Mouse (Mus musculus) brown adipose tissue, adult 24 weeks (tissue): Measurements from ENCODE around the gene Rad51b. TPM values are rescaled to one million over a fixed set of nuclear protein-coding genes. Genes with fewer than 3 reads are reported as not detected.

Experiments used
- H3K27ac ChIP-seq: fragments of 200-500 bp; replicated peaks from 2 replicates; pipeline ENCODE4 v1.5.1; 2012; ENCODE audit warnings: low read depth, mild to moderate bottlenecking, low read length
- H3K4me1 ChIP-seq: fragments of 200-500 bp; 2 replicates; pipeline ENCODE4 v1.6.1; 2012; ENCODE audit warnings: low read length, mixed read lengths; ENCODE audit not compliant: control insufficient read depth, insufficient read depth, insufficient read length
- H3K4me3 ChIP-seq: fragments of 200-500 bp; 2 replicates; pipeline ENCODE4 v1.5.1; 2012; ENCODE audit warnings: low read depth, mild to moderate bottlenecking, low read length, moderate library complexity; ENCODE audit not compliant: insufficient read depth
- polyA plus RNA-seq: library from polyadenylated mRNA; stranded (reverse); fragments of >200 nt; gene quantifications from 2 replicates; pipeline ENCODE4 v1.2.4, GENCODE M21; 2012; ENCODE audit not compliant: missing spikeins, insufficient read depth, insufficient read length

The Rad51b gene
- polyA plus RNA-seq, 1 experiment, result 0.75 TPM

DNA sequence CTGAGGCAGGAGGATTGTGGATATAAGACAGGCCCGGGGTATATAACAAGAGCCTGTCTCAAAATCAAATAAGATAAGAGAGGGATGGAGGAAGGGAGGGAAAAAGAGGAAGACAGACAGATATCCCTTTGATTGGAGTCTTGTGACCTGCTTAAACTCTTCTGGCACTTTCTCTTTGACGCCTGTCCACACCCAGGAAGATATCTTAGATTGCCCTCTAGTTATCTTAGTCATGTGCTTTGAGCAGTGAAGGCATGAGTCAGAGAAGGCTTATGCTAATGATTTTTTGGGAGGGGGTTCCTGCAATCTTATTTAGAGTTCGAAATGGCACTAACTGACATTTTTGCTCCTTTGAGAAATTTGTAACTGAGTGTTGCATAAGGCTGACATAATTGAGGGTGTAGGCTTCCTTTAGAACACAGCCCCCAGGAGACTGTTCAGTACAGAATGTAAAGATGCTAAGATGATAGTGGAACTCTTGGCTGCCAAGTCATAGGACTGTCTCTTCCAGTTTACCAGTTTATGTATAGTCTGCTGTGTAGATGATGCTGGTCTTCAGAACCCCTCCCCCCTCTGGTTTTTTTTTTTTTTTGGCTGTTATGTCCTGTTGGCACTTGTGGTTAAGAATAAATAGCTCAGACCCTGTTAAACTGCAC, 55.1 kb downstream of the Rad51b start:
- H3K4me3 ChIP-seq, result no peak overlapping the region
- peaks cover 15% of the 10 kb centered on the region for H3K4me1 ChIP-seq
- no peak overlapping the region for H3K27ac ChIP-seq

GRCm38 (mm10) chr12:79352742-79353114, 55.6 kb downstream of the Rad51b start:
- Histone ChIP-seq H3K4me3 (no peak overlapping the region), H3K27ac (no peak overlapping the region), H3K4me1 (peaks cover 15% of the 10 kb centered on the region)

DNA sequence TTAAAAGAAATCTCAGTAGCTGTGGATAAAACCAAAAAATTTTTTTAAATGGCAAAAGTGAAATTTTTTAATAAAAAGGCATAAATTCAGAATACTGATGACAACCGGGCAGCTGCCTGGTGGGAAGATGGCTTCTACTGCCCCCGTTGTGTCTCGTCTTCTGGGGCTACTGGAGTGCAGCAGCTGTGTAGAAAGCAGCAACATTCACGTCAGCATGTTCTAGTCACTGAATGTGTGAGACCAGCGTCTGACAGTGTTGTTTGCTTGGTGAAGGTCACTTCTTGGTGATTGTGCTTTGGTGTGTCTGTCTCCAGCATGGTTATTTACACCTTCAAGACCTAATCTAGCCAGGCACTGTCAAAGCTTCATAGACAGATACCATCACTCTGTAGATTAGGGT, 56.3 kb downstream of the Rad51b start:
- Histone ChIP-seq H3K4me3 (no peak overlapping the region), H3K4me1 (peaks cover 15% of the 10 kb centered on the region), H3K27ac (no peak overlapping the region)

DNA sequence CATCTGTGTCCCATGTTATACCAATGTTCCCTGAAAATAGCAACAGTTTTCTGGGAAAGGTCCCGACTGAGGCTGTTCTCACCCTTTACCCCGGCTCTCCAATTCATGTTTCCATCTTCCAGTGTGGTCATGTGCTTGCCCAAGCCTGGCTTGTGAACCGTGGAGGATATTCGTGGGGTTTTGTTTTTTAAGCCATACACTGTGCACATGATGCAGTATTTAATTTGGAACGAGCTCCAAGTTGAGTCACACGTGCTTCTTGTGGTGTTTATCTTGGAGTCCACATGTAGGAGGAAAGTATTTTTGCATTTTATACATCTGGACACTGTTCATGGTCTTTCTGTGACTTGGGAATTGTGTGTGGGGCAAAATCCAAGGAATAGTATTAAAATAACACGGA, 57.5 kb downstream of the Rad51b start:
- no peak overlapping the region for H3K27ac ChIP-seq
- H3K4me1 ChIP-seq, result peaks cover 15% of the 10 kb centered on the region
- H3K4me3 ChIP-seq, result no peak overlapping the region

DNA sequence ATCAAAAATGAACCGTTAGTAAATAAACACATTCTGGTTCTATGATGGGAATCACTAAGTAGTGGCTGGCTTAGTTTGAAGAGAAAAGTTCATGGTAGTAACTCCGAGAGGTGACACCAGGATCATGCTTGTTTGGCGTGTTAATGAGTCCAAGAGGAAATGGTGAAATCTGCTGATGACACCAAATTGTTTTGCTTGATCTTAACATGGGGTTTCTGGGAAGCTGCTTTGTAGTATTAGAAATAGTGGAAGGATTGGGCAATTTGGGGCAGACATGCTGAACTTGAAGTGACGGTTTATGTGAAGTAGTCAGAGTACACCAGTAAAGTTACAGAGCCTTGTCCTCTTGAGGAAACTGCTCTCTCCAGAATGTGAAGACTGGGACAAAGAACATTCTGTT, 59.1 kb downstream of the Rad51b start:
- Histone ChIP-seq H3K4me3 (no peak overlapping the region), H3K27ac (no peak overlapping the region), H3K4me1 (peaks cover 15% of the 10 kb centered on the region)

DNA sequence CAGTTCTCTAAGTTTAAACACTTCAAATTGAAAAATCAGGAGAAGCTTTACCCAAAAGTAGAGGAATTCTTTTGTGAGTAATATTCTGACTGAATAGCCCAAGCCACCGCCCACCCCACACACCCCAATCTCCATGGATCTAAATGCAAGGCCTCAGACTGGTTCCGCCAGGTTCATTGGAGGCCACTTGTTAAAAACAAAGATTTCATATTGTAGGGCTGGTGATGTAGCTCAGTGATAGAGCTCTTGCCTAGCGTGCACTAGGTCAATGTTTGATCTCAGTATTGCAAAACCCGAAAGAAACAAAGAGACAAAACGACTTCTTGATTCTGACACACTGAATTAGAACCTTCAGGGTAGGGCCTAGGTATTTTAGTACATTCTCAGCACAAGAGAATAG, 60.5 kb downstream of the Rad51b start:
- Histone ChIP-seq H3K4me3 (no peak overlapping the region), H3K27ac (no peak overlapping the region)

GRCm38 (mm10) chr12:79358613-79359218, 61.6 kb downstream of the Rad51b start:
- Histone ChIP-seq H3K4me3 (no peak overlapping the region), H3K27ac (no peak overlapping the region), H3K4me1 (peaks cover 6% of the 10 kb centered on the region; the same call in 1 of the 2 replicates)

More for the DNA sequence above, 60.5 kb downstream of the Rad51b start:
- H3K4me1 ChIP-seq, result peaks cover 12% of the 10 kb centered on the region

DNA sequence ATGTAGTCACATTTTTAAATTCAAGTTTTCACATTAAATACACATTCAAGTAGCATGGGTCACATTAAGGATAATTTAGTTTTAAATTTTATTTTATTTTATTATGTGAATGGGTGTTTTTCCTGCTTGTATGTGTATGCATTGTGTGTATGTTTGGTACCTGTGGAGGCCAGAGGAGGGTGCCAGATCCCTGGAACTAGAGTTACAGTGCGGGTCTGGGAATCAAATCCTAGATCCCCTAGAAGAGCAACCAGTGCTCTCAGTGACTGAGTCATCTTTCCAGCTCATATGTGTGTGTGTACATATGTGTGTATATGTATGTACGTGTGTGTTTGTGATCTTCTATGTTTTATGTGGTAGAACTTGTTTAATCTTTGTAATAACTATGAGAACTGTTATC, 62.3 kb downstream of the Rad51b start:
- Histone ChIP-seq H3K4me3 (no peak overlapping the region), H3K4me1 (peaks cover 6% of the 10 kb centered on the region; the same call in 1 of the 2 replicates), H3K27ac (no peak overlapping the region)

GRCm38 (mm10) chr12:79362219-79362618, 65.1 kb downstream of the Rad51b start:
- Histone ChIP-seq H3K4me3 (no peak overlapping the region), H3K27ac (no peak overlapping the region), H3K4me1 (no peaks in the 10 kb centered on the region)

DNA sequence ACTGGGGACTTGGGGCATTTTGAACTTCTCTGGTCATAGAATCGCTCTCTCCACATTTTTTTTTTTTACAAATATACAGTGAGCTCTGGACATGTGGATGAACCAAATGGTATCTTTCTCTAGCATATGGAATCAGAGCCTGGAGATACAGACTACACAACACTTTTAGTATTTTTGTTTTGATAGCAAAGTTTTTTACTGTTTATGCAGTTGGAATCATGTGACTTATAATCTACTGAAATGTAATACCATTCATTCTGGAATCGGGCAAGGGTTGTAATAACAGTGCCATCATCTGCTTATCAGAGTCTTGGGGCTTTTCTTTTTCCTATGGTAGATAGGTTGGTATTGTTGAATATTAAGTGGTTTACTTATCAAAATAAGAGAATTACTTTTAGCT, 67.2 kb downstream of the Rad51b start:
- H3K4me3 ChIP-seq, result no peak overlapping the region
- H3K27ac ChIP-seq, result no peak overlapping the region
- H3K4me1 ChIP-seq, result no peaks in the 10 kb centered on the region

DNA sequence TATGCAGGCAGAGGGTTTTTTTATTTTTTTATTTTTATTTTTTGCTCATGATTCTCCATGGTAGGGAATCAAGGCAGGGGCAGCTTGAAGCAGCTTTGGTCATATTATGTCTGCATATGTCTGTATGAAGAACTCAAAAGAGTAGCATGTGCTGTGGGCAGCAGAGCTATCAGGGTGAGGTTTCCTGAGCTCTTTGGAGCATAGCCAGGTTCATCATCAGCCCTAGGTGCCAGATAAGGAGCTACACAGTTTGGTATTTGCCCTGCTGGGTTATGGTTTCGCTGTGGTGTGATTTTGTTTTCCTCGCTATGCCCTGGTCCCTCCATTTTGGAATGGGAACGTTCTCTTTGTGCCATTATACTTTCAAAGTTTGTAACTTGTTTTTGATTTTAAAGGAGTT, 71.7 kb downstream of the Rad51b start:
- Histone ChIP-seq H3K4me3 (no peak overlapping the region), H3K4me1 (peaks cover 2% of the 10 kb centered on the region; the same call in 1 of the 2 replicates), H3K27ac (no peak overlapping the region)

- H3K27ac ChIP-seq, result no peak overlapping the region
- H3K4me3 ChIP-seq, result no peak overlapping the region
Observed at GRCm38 (mm10) chr12:79369512-79370165, 72.6 kb downstream of the Rad51b start.

GRCm38 (mm10) chr12:79372697-79373096, 75.6 kb downstream of the Rad51b start:
- peaks cover 2% of the 10 kb centered on the region; the same call in 1 of the 2 replicates for H3K4me1 ChIP-seq
- H3K27ac ChIP-seq, result no peak overlapping the region
- no peak overlapping the region for H3K4me3 ChIP-seq

More at GRCm38 (mm10) chr12:79369512-79370165, 72.6 kb downstream of the Rad51b start:
- H3K4me1 ChIP-seq, result peaks cover 2% of the 10 kb centered on the region; the same call in 1 of the 2 replicates

- no peak overlapping the region for H3K27ac ChIP-seq
- H3K4me3 ChIP-seq, result no peak overlapping the region
- H3K4me1 ChIP-seq, result peaks cover 2% of the 10 kb centered on the region; the same call in 1 of the 2 replicates
Observed at GRCm38 (mm10) chr12:79377378-79377777, 80.3 kb downstream of the Rad51b start.

DNA sequence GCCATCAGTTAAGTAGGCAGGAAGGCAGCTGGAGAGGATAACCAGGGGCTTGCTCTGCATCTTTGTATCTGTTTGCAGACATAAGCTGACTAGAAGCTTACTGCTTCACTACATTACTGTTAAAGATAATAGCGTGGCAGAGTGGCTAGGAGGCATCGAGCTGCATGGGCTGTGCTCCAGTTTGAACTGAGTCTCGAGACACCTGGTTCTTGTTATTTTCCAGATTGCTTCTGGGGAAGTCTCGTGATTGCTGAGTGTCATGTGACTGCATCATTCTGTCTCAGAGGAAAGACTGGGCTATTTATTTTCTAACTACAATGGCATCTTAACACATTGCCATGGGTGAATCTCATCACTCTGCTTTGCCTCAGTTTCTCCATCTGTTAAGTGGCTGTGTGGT, 80.8 kb downstream of the Rad51b start:
- no peak overlapping the region for H3K4me3 ChIP-seq
- H3K27ac ChIP-seq, result no peak overlapping the region
- H3K4me1 ChIP-seq, result peaks cover 2% of the 10 kb centered on the region; the same call in 1 of the 2 replicates
